Mouse (Mus musculus): ENCODE data around the gene Tanc1. TPM values are rescaled to one million over a fixed set of nuclear protein-coding genes. Genes with fewer than 3 reads are reported as not detected.

Gene Tanc1
- polyA plus RNA-seq, 1 experiment: 7.2 TPM

GRCm38 (mm10) chr2:59660891-59661805 lies 49.3 kb downstream of the Tanc1 start:
- Histone ChIP-seq H3K4me3 (ENCODE audit: low read depth, low read length) (no peak overlapping the region), H3K27me3 (ENCODE audit: control insufficient read depth, insufficient read depth, low read length) (no peaks in the 10 kb centered on the region), H3K27ac (ENCODE audit: insufficient read depth, low read depth, low read length) (no peak overlapping the region), H3K36me3 (ENCODE audit: control insufficient read depth, insufficient read depth, low read length) (no peaks in the 10 kb centered on the region), H3K4me1 (ENCODE audit: control insufficient read depth, insufficient read depth, insufficient read length, low read length) (no peaks in the 10 kb centered on the region)
- TF ChIP-seq CTCF (IDR thresholded peaks at IDR 0.05; ENCODE audit: extremely low read depth, insufficient read length, insufficient replicate concordance, low read depth, low read length) (no peak), POLR2A (IDR thresholded peaks at IDR 0.05; ENCODE audit: low read depth, low read length) (no peak)
- WGBS: 61% methylated on average over 16 of the region's 16 CpGs

DNA sequence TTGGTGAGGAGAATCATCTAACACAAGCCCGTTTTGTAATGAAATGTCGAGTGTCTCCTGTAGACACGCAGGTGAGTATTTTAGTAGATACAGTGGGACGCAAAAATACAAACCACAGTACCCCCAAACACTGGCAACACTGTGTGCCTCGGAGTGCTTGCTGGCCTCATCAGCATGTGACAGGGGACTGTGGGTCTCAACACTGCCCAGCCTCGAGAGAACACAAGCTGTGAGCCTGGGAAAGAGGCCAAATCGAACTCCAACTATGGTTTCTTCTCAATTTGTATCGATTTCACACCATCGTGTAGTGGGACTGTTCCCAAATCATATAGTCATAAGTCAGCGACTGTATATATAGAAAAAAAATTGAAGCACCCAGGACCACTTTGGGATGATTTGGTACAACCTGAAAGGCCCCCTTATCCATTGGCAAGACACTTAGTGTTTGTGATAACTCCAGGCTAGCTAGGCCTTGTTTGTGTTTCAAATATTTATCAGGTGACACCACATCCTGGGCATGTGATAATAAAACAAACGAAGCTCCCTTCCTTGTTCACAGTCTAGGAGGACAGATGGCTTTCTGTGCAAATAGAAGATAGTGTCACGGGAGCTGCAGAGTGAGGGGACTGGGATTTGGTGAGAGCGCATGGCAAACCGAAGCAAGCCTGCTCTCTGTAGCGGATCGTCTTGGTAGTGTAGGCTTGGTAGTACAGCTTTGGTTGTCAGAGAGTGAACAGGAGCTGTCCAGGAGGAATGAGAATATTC lies 53.1 kb downstream of the Tanc1 start:
- 66% methylated on average over 16 of the region's 16 CpGs for WGBS
- Histone ChIP-seq H3K27me3 (ENCODE audit: control insufficient read depth, insufficient read depth, low read length) (no peaks in the 10 kb centered on the region), H3K27ac (ENCODE audit: insufficient read depth, low read depth, low read length) (no peak overlapping the region), H3K4me1 (ENCODE audit: control insufficient read depth, insufficient read depth, insufficient read length, low read length) (peaks cover 2% of the 10 kb centered on the region; the same call in 1 of the 2 replicates), H3K36me3 (ENCODE audit: control insufficient read depth, insufficient read depth, low read length) (no peaks in the 10 kb centered on the region), H3K4me3 (ENCODE audit: low read depth, low read length) (no peak overlapping the region)
- TF ChIP-seq POLR2A (IDR thresholded peaks at IDR 0.05; ENCODE audit: low read depth, low read length): no peak
- TF ChIP-seq CTCF (IDR thresholded peaks at IDR 0.05; ENCODE audit: extremely low read depth, insufficient read length, insufficient replicate concordance, low read depth, low read length): no peak

DNA sequence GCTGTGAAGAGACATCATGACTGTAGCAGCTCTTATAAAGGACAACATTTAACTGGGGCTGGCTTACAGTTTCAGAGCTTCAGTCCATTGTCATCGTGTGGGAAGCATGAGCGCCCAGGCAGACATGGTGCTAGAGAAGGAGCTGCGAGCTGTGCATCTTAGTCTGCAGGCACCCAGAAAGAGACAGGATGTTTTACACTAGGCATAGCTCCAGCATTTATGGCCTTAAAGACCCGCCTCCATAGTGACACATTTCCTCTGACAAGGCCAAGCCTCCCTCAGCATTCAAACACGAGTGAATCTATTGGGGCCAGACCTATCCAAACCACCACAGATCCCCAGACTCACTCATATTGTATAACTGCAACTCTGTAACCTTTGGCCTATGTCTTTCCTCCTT lies 54.7 kb downstream of the Tanc1 start:
- Histone ChIP-seq H3K4me1 (ENCODE audit: control insufficient read depth, insufficient read depth, insufficient read length, low read length) (peaks cover 12% of the 10 kb centered on the region; the same call in 1 of the 2 replicates), H3K36me3 (ENCODE audit: control insufficient read depth, insufficient read depth, low read length) (no peaks in the 10 kb centered on the region), H3K27ac (ENCODE audit: insufficient read depth, low read depth, low read length) (no peak overlapping the region), H3K4me3 (ENCODE audit: low read depth, low read length) (no peak overlapping the region), H3K27me3 (ENCODE audit: control insufficient read depth, insufficient read depth, low read length) (no peaks in the 10 kb centered on the region)
- 75% methylated on average over 5 of the region's 5 CpGs for WGBS
- TF ChIP-seq POLR2A (IDR thresholded peaks at IDR 0.05; ENCODE audit: low read depth, low read length) (no peak), CTCF (IDR thresholded peaks at IDR 0.05; ENCODE audit: extremely low read depth, insufficient read length, insufficient replicate concordance, low read depth, low read length) (no peak)

- no peaks in the 10 kb centered on the region for H3K27me3 ChIP-seq (ENCODE audit: control insufficient read depth, insufficient read depth, low read length)
- peak overlapping the region; percentile 39 for H3K4me3 ChIP-seq (ENCODE audit: low read depth, low read length)
- H3K36me3 ChIP-seq (ENCODE audit: control insufficient read depth, insufficient read depth, low read length): no peaks in the 10 kb centered on the region
- peak overlapping the region; percentile 89 for H3K27ac ChIP-seq (ENCODE audit: insufficient read depth, low read depth, low read length)
- H3K4me1 ChIP-seq (ENCODE audit: control insufficient read depth, insufficient read depth, insufficient read length, low read length): peaks cover 20% of the 10 kb centered on the region
- 14% methylated on average over 15 of the region's 15 CpGs for WGBS
- no peak; the same call in 1 of the 2 replicates for TF ChIP-seq POLR2A (IDR thresholded peaks at IDR 0.05; ENCODE audit: low read depth, low read length)
- no peak for TF ChIP-seq CTCF (IDR thresholded peaks at IDR 0.05; ENCODE audit: extremely low read depth, insufficient read length, insufficient replicate concordance, low read depth, low read length)
Observed at GRCm38 (mm10) chr2:59670087-59671060, 58.5 kb downstream of the Tanc1 start.

DNA sequence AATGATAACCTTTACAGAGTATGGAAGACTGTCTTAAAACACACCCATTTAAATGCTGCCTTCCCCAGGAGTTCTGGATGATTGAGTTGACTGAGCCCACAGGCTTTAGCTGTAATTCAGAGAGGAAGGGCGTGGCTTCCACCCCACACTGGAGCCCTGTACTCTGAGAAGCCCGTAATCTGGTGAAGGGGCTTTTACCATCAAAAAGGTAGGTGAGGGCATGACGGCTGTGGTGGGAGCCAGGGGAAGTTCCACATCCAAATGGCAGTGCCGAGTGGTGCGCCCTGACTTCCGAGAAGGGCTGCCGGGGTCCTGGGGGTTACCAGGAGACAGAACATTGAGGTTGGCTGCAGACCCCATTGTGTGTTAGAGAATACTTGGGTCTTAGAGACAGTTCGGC lies 59.8 kb downstream of the Tanc1 start:
- Histone ChIP-seq H3K4me3 (ENCODE audit: low read depth, low read length) (no peak overlapping the region), H3K36me3 (ENCODE audit: control insufficient read depth, insufficient read depth, low read length) (no peaks in the 10 kb centered on the region), H3K27me3 (ENCODE audit: control insufficient read depth, insufficient read depth, low read length) (no peaks in the 10 kb centered on the region), H3K4me1 (ENCODE audit: control insufficient read depth, insufficient read depth, insufficient read length, low read length) (peaks cover 33% of the 10 kb centered on the region), H3K27ac (ENCODE audit: insufficient read depth, low read depth, low read length) (no peak overlapping the region)
- WGBS: 91% methylated on average over 8 of the region's 8 CpGs
- no peak for TF ChIP-seq POLR2A (IDR thresholded peaks at IDR 0.05; ENCODE audit: low read depth, low read length)

DNA sequence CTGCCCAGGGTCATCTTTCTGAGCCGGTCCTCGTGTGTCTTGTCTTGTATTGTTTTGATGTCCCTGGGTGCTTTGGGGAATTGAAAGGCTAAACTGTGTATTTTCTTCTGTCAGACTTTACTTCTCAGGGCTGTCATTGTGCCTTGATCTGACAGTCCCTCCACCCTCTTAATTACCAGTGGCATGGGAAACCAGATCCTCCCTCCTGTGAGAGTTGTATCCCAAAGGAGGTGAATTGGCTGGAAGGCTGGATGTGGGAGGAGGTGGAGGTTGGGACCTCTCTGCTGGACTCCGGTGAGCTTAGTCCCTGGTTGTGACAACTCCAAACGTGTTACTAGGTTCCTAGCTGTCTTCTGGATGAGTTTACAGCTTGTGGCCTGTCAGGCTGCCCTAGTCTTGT lies 60.2 kb downstream of the Tanc1 start:
- no peaks in the 10 kb centered on the region for H3K27me3 ChIP-seq (ENCODE audit: control insufficient read depth, insufficient read depth, low read length)
- no peaks in the 10 kb centered on the region for H3K36me3 ChIP-seq (ENCODE audit: control insufficient read depth, insufficient read depth, low read length)
- H3K4me1 ChIP-seq (ENCODE audit: control insufficient read depth, insufficient read depth, insufficient read length, low read length): peaks cover 36% of the 10 kb centered on the region
- 92% methylated on average over 4 of the region's 4 CpGs for WGBS
- no peak overlapping the region for H3K4me3 ChIP-seq (ENCODE audit: low read depth, low read length)
- no peak overlapping the region for H3K27ac ChIP-seq (ENCODE audit: insufficient read depth, low read depth, low read length)
- TF ChIP-seq CTCF (IDR thresholded peaks at IDR 0.05; ENCODE audit: extremely low read depth, insufficient read length, insufficient replicate concordance, low read depth, low read length) (no peak), POLR2A (IDR thresholded peaks at IDR 0.05; ENCODE audit: low read depth, low read length) (no peak)

All from small intestine, adult 2 months (tissue).